Mouse (Mus musculus) midbrain, embryonic 12.5 days (tissue): ENCODE data around the gene 5430427O19Rik. TPM values are rescaled to one million over a fixed set of nuclear protein-coding genes. Genes with fewer than 3 reads are reported as not detected.

Experiments
- ATAC-seq: fragments of 200-750 bp; cut with Nextera tagmentation; 2 replicates; pipeline ENCODE4 v1.8.0; 2017; ENCODE audit warnings: low read depth, moderate TSS enrichment, moderate library complexity; ENCODE audit not compliant: low FRiP score
- H3K27ac ChIP-seq: fragments of 300-500 bp; sonication (generic); replicated peaks from 2 replicates; pipeline ENCODE4 v1.5.1; 2016; ENCODE audit warnings: mild to moderate bottlenecking
- H3K27me3 ChIP-seq: fragments of 300-500 bp; sonication (generic); 2 replicates; pipeline ENCODE4 v1.6.1; 2016; ENCODE audit warnings: mild to moderate bottlenecking
- H3K36me3 ChIP-seq: fragments of 300-500 bp; sonication (generic); 2 replicates; pipeline ENCODE4 v1.6.1; 2016
- H3K4me1 ChIP-seq: fragments of 300-500 bp; sonication (generic); 2 replicates; pipeline ENCODE4 v1.6.1; 2016
- H3K4me2 ChIP-seq: fragments of 300-500 bp; sonication (generic); replicated peaks from 2 replicates; pipeline ENCODE4 v1.6.1; 2016; ENCODE audit warnings: mild to moderate bottlenecking, moderate library complexity
- H3K4me3 ChIP-seq: fragments of 300-500 bp; sonication (generic); 2 replicates; pipeline ENCODE4 v1.5.1; 2016; ENCODE audit warnings: mild to moderate bottlenecking
- H3K9ac ChIP-seq: fragments of 300-500 bp; sonication (generic); replicated peaks from 2 replicates; pipeline ENCODE4 v1.6.1; 2016; ENCODE audit warnings: mild to moderate bottlenecking, moderate library complexity
- H3K9me3 ChIP-seq: fragments of 300-500 bp; sonication (generic); 2 replicates; pipeline ENCODE4 v1.6.1; 2016; ENCODE audit warnings: mild to moderate bottlenecking
- WGBS: fragments of 180-500 bp; shearing (Covaris S2); methylation state at CpG from one replicate; pipeline ENCODE4 v1.1.7; 2016; 5-methylcytosine and 5-hydroxymethylcytosine counted together
- polyA plus RNA-seq: library from polyadenylated mRNA; unstranded; fragments of >200 nt; fragmentation: Nextera tagmentation; extraction: Ambion mirVana; gene quantifications from 2 replicates; pipeline ENCODE4 v1.2.1, GENCODE M21; 2016

Gene 5430427O19Rik
- polyA plus RNA-seq, result not detected in 2 replicates

- Histone ChIP-seq H3K4me1 (no peaks in the 10 kb centered on the region), H3K27me3 (no peaks in the 10 kb centered on the region), H3K4me3 (no peak within 1 kb of the TSS), H3K9ac (no peak within 1 kb of the TSS), H3K27ac (no peak within 1 kb of the TSS), H3K36me3 (no peaks in the 10 kb centered on the region), H3K9me3 (no peaks in the 10 kb centered on the region), H3K4me2 (no peak within 1 kb of the TSS)
- 79% methylated on average over 3 of the region's 3 CpGs for whole genome bisulfite sequencing
- no peak for ATAC-seq
Measured at GRCm38 (mm10) chrX:85869914-85870483, at the start of gene 5430427O19Rik. Gene 5430427O19Rik (plus strand): TSS chrX:85870354.

- no peak for ATAC-seq
- Histone ChIP-seq H3K9me3 (no peaks in the 10 kb centered on the region), H3K4me1 (no peaks in the 10 kb centered on the region), H3K4me2 (no peak overlapping the region), H3K27ac (no peak overlapping the region), H3K36me3 (no peaks in the 10 kb centered on the region), H3K27me3 (no peaks in the 10 kb centered on the region), H3K4me3 (no peak overlapping the region), H3K9ac (no peak overlapping the region)
- WGBS, result 87% methylated on average over 3 of the region's 3 CpGs
Measured at GRCm38 (mm10) chrX:85827719-85828453, 42.3 kb upstream of the 5430427O19Rik start.

- H3K27ac ChIP-seq, result no peak overlapping the region
- H3K27me3 ChIP-seq, result no peaks in the 10 kb centered on the region
- no peaks in the 10 kb centered on the region for H3K9me3 ChIP-seq
- H3K36me3 ChIP-seq, result no peaks in the 10 kb centered on the region
- ATAC-seq, result peak; percentile 71
- H3K4me2 ChIP-seq, result no peak overlapping the region
- no peaks in the 10 kb centered on the region for H3K4me1 ChIP-seq
- H3K4me3 ChIP-seq, result no peak overlapping the region
- no peak overlapping the region for H3K9ac ChIP-seq
Measured at GRCm38 (mm10) chrX:85829000-85829399, 41.2 kb upstream of the 5430427O19Rik start.

- Histone ChIP-seq H3K27ac (no peak overlapping the region), H3K4me3 (no peak overlapping the region), H3K9me3 (no peaks in the 10 kb centered on the region), H3K4me1 (no peaks in the 10 kb centered on the region), H3K4me2 (no peak overlapping the region), H3K36me3 (no peaks in the 10 kb centered on the region), H3K9ac (no peak overlapping the region), H3K27me3 (no peaks in the 10 kb centered on the region)
- no peak for ATAC-seq
Measured at GRCm38 (mm10) chrX:85839174-85839573, 31.0 kb upstream of the 5430427O19Rik start.

GRCm38 (mm10) chrX:85855938-85856337, 14.2 kb upstream of the 5430427O19Rik start:
- no peaks in the 10 kb centered on the region for H3K4me1 ChIP-seq
- 81% methylated on average over 3 of the region's 3 CpGs for WGBS
- H3K27ac ChIP-seq, result no peak overlapping the region
- ATAC-seq, result no peak
- H3K9me3 ChIP-seq, result no peaks in the 10 kb centered on the region
- no peak overlapping the region for H3K4me3 ChIP-seq
- H3K9ac ChIP-seq, result no peak overlapping the region
- no peaks in the 10 kb centered on the region for H3K36me3 ChIP-seq
- H3K27me3 ChIP-seq, result no peaks in the 10 kb centered on the region
- H3K4me2 ChIP-seq, result no peak overlapping the region

GRCm38 (mm10) chrX:85857169-85857568, 13.0 kb upstream of the 5430427O19Rik start:
- Histone ChIP-seq H3K27me3 (no peaks in the 10 kb centered on the region), H3K9ac (no peak overlapping the region), H3K4me3 (no peak overlapping the region), H3K27ac (no peak overlapping the region), H3K4me2 (no peak overlapping the region), H3K36me3 (no peaks in the 10 kb centered on the region), H3K4me1 (no peaks in the 10 kb centered on the region), H3K9me3 (no peaks in the 10 kb centered on the region)
- ATAC-seq, result no peak

GRCm38 (mm10) chrX:85868079-85868478, 2.1 kb upstream of the 5430427O19Rik start:
- ATAC-seq, result no peak

GRCm38 (mm10) chrX:85871371-85872056, 1.4 kb downstream of the 5430427O19Rik start:
- H3K4me1 ChIP-seq, result no peaks in the 10 kb centered on the region
- no peaks in the 10 kb centered on the region for H3K9me3 ChIP-seq
- no peak for ATAC-seq
- no peak overlapping the region for H3K4me3 ChIP-seq
- no peaks in the 10 kb centered on the region for H3K36me3 ChIP-seq
- no peak overlapping the region for H3K9ac ChIP-seq
- no peaks in the 10 kb centered on the region for H3K27me3 ChIP-seq
- H3K27ac ChIP-seq, result no peak overlapping the region
- no peak overlapping the region for H3K4me2 ChIP-seq
- 89% methylated on average over 11 of the region's 11 CpGs for WGBS

More at GRCm38 (mm10) chrX:85868079-85868478, 2.1 kb upstream of the 5430427O19Rik start:
- 77% methylated on average over 3 of the region's 3 CpGs for WGBS
- Histone ChIP-seq H3K9me3 (no peaks in the 10 kb centered on the region), H3K4me2 (no peak overlapping the region), H3K36me3 (no peaks in the 10 kb centered on the region), H3K4me3 (no peak overlapping the region), H3K9ac (no peak overlapping the region), H3K4me1 (no peaks in the 10 kb centered on the region), H3K27ac (no peak overlapping the region), H3K27me3 (no peaks in the 10 kb centered on the region)

- Histone ChIP-seq H3K4me3 (no peak overlapping the region), H3K4me1 (no peaks in the 10 kb centered on the region), H3K27me3 (no peaks in the 10 kb centered on the region), H3K4me2 (no peak overlapping the region), H3K9ac (no peak overlapping the region), H3K9me3 (no peaks in the 10 kb centered on the region), H3K36me3 (no peaks in the 10 kb centered on the region), H3K27ac (no peak overlapping the region)
- WGBS, result 89% methylated on average over 4 of the region's 4 CpGs
- no peak for ATAC-seq
Measured at GRCm38 (mm10) chrX:85874367-85874766, 4.2 kb downstream of the 5430427O19Rik start.

- Histone ChIP-seq H3K27ac (no peak overlapping the region), H3K36me3 (no peaks in the 10 kb centered on the region), H3K4me2 (no peak overlapping the region), H3K4me3 (no peak overlapping the region), H3K4me1 (no peaks in the 10 kb centered on the region), H3K9me3 (no peaks in the 10 kb centered on the region), H3K9ac (no peak overlapping the region), H3K27me3 (no peaks in the 10 kb centered on the region)
- no peak for ATAC-seq
Measured at GRCm38 (mm10) chrX:85875951-85876350, 5.8 kb downstream of the 5430427O19Rik start.

- no peaks in the 10 kb centered on the region for H3K4me1 ChIP-seq
- WGBS, result 89% methylated on average over 2 of the region's 2 CpGs
- no peaks in the 10 kb centered on the region for H3K27me3 ChIP-seq
- no peak for ATAC-seq
- no peaks in the 10 kb centered on the region for H3K9me3 ChIP-seq
- H3K9ac ChIP-seq, result no peak overlapping the region
- no peak overlapping the region for H3K4me3 ChIP-seq
- H3K36me3 ChIP-seq, result no peaks in the 10 kb centered on the region
- no peak overlapping the region for H3K27ac ChIP-seq
- no peak overlapping the region for H3K4me2 ChIP-seq
Measured at GRCm38 (mm10) chrX:85877747-85878146, 7.6 kb downstream of the 5430427O19Rik start.

GRCm38 (mm10) chrX:85878293-85878692, 8.1 kb downstream of the 5430427O19Rik start:
- no peak overlapping the region for H3K4me3 ChIP-seq
- no peak overlapping the region for H3K9ac ChIP-seq
- H3K27me3 ChIP-seq, result no peaks in the 10 kb centered on the region
- no peak for ATAC-seq
- no peaks in the 10 kb centered on the region for H3K36me3 ChIP-seq
- no peak overlapping the region for H3K4me2 ChIP-seq
- no peaks in the 10 kb centered on the region for H3K9me3 ChIP-seq
- H3K4me1 ChIP-seq, result no peaks in the 10 kb centered on the region
- no peak overlapping the region for H3K27ac ChIP-seq
